Mouse (Mus musculus) liver, embryonic 13.5 days (tissue): ENCODE measurements around the gene Slc23a2. TPM values are rescaled to one million over a fixed set of nuclear protein-coding genes. Genes with fewer than 3 reads are reported as not detected.

ENCODE experiments used
- ATAC-seq: fragments of 200-750 bp; cut with Nextera tagmentation; 2 replicates; pipeline ENCODE4 v1.8.0; 2017; ENCODE audit warnings: low read depth, mild to moderate bottlenecking, moderate number of reproducible peaks, moderate library complexity
- DNase-seq: peaks from one replicate; pipeline ENCODE4 v3.0.0; 2022
- H3K27ac ChIP-seq: fragments of 300-500 bp; sonication (generic); 2 replicates; pipeline ENCODE4 v1.5.1; 2015; ENCODE audit warnings: moderate library complexity, mild to moderate bottlenecking, inconsistent platforms
- H3K27me3 ChIP-seq: fragments of 300-500 bp; sonication (generic); 2 replicates; pipeline ENCODE4 v1.6.1; 2015; ENCODE audit warnings: mild to moderate bottlenecking, inconsistent platforms
- H3K36me3 ChIP-seq: fragments of 300-500 bp; sonication (generic); 2 replicates; pipeline ENCODE4 v1.6.1; 2015; ENCODE audit warnings: mild to moderate bottlenecking, inconsistent platforms
- H3K4me1 ChIP-seq: fragments of 300-500 bp; sonication (generic); replicated peaks from 2 replicates; pipeline ENCODE4 v1.6.1; 2015; ENCODE audit warnings: inconsistent platforms
- H3K4me2 ChIP-seq: fragments of 300-500 bp; sonication (generic); 2 replicates; pipeline ENCODE4 v1.6.1; 2015; ENCODE audit warnings: inconsistent platforms, mild to moderate bottlenecking, moderate library complexity
- H3K4me3 ChIP-seq: fragments of 300-500 bp; sonication (generic); replicated peaks from 2 replicates; pipeline ENCODE4 v1.5.1; 2015; ENCODE audit warnings: mild to moderate bottlenecking, inconsistent platforms
- H3K9ac ChIP-seq: fragments of 300-500 bp; sonication (generic); 2 replicates; pipeline ENCODE4 v1.6.1; 2015; ENCODE audit warnings: mild to moderate bottlenecking, inconsistent platforms
- H3K9me3 ChIP-seq: fragments of 300-500 bp; sonication (generic); replicated peaks from 2 replicates; pipeline ENCODE4 v1.6.1; 2016; ENCODE audit warnings: inconsistent platforms
- WGBS: fragments of 180-500 bp; shearing (Covaris S2); methylation state at CpG from one replicate; pipeline ENCODE4 v1.1.7; 2015; ENCODE audit not compliant: insufficient replicate concordance; 5-methylcytosine and 5-hydroxymethylcytosine counted together
- polyA plus RNA-seq: library from polyadenylated mRNA; unstranded; fragments of >200 nt; fragmentation: Nextera tagmentation; extraction: Ambion mirVana; gene quantifications from 2 replicates; pipeline ENCODE4 v1.2.1, GENCODE M21; 2015

The Slc23a2 gene
- polyA plus RNA-seq, 1 experiment from 2014 or later: 2.8 TPM

GRCm38 (mm10) chr2:132017611-132018010 lies 127.3 kb downstream of the Slc23a2 start:
- DNase-seq: no peak
- Histone ChIP-seq H3K9ac (no peak overlapping the region), H3K4me3 (no peak overlapping the region), H3K27me3 (no peaks in the 10 kb centered on the region), H3K27ac (no peak overlapping the region), H3K36me3 (no peaks in the 10 kb centered on the region), H3K9me3 (no peaks in the 10 kb centered on the region), H3K4me1 (peaks cover 28% of the 10 kb centered on the region), H3K4me2 (no peak overlapping the region)
- no peak for ATAC-seq
- WGBS: 20% methylated on average over 7 of the region's 7 CpGs

DNA sequence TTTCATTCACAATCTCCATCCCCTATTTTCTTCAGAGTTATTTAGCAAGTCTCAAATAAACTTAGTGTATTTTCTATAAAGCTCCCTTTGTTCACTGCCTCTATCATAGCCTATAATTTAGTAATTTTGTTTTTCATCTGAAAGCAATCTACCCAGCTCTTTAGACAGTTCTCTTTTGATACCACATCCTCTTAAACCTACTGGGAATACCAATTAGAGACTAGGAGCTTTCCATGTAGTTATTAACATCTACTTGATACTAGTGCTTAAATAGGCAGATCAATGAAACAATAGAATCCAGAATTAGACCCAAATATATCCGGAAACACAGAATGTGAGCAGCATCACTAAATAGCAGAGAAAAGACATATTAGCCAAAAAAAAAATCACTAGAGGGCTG lies 128.9 kb downstream of the Slc23a2 start:
- no peaks in the 10 kb centered on the region for H3K9me3 ChIP-seq
- H3K4me3 ChIP-seq: no peak overlapping the region
- no peaks in the 10 kb centered on the region for H3K27me3 ChIP-seq
- no peak overlapping the region for H3K9ac ChIP-seq
- peaks cover 20% of the 10 kb centered on the region for H3K4me1 ChIP-seq
- H3K4me2 ChIP-seq: no peak overlapping the region
- no peaks in the 10 kb centered on the region for H3K36me3 ChIP-seq
- WGBS: 83% methylated on average over 1 of the region's 1 CpGs
- DNase-seq (no peak), ATAC-seq (no peak)
- H3K27ac ChIP-seq: no peak overlapping the region

- no peaks in the 10 kb centered on the region for H3K36me3 ChIP-seq
- ATAC-seq: no peak
- H3K4me3 ChIP-seq: no peak overlapping the region
- H3K4me2 ChIP-seq: no peak overlapping the region
- H3K9ac ChIP-seq: no peak overlapping the region
- H3K9me3 ChIP-seq: no peaks in the 10 kb centered on the region
- H3K27me3 ChIP-seq: no peaks in the 10 kb centered on the region
- WGBS: 62% methylated on average over 4 of the region's 4 CpGs
- H3K27ac ChIP-seq: no peak overlapping the region
- peaks cover 10% of the 10 kb centered on the region for H3K4me1 ChIP-seq
- no peak for DNase-seq
These were observed 131.8 kb downstream of the Slc23a2 start for GRCm38 (mm10) chr2:132013152-132013551.

DNA sequence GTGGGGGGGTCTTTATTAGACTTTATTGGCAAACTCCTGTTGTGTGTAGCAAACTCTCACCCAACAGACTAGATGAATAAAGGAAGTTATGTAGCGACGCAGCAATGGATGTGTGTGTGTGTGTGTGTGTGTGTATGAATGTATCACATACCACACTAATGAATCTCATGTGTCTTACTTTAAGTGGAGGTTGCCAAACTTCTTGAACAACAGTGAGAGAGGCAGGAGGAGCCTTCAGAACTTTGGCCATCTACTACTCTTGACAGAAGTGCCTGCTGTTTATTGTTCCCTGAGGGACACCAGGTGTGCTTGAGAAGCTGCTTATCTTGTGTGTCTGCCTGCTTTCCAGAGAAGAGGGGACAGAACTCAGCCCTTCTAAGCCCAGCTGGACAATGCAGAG lies 134.1 kb downstream of the Slc23a2 start:
- no peak overlapping the region for H3K4me3 ChIP-seq
- H3K9me3 ChIP-seq: no peaks in the 10 kb centered on the region
- DNase-seq (no peak), ATAC-seq (no peak)
- no peaks in the 10 kb centered on the region for H3K27me3 ChIP-seq
- no peaks in the 10 kb centered on the region for H3K4me1 ChIP-seq
- no peak overlapping the region for H3K27ac ChIP-seq
- H3K36me3 ChIP-seq: no peaks in the 10 kb centered on the region
- WGBS: 83% methylated on average over 2 of the region's 2 CpGs
- H3K4me2 ChIP-seq: no peak overlapping the region
- H3K9ac ChIP-seq: no peak overlapping the region

DNA sequence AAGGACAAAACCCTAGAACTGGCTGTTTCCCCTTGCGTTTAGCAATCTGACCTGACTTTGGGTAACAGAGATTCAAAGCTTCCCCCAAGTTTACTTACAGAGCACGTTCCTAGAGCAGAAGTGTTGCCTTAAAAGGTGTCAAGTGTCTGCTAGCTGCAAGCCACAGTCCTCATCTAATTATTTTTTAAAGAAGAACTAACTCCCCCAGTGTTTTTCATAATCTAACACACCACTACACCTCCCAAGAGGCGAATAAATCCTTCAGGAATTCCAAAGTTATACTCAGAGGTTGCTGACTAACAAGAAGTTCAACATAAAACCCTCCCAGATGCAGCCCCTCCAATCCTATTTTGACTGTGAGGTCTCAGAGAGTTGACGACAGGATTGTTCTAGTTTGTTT lies 136.7 kb downstream of the Slc23a2 start:
- 42% methylated on average over 4 of the region's 4 CpGs for WGBS

GRCm38 (mm10) chr2:132007475-132007819 lies 137.5 kb downstream of the Slc23a2 start:
- no peak overlapping the region for H3K4me3 ChIP-seq
- DNase-seq (no peak), ATAC-seq (no peak)
- H3K27me3 ChIP-seq: no peaks in the 10 kb centered on the region
- H3K4me2 ChIP-seq: no peak overlapping the region
- H3K9me3 ChIP-seq: no peaks in the 10 kb centered on the region
- no peaks in the 10 kb centered on the region for H3K4me1 ChIP-seq
- no peak overlapping the region for H3K9ac ChIP-seq
- no peaks in the 10 kb centered on the region for H3K36me3 ChIP-seq
- H3K27ac ChIP-seq: no peak overlapping the region
- 45% methylated on average over 6 of the region's 6 CpGs for WGBS

More for the DNA sequence above, 136.7 kb downstream of the Slc23a2 start:
- H3K27me3 ChIP-seq: no peaks in the 10 kb centered on the region
- H3K4me3 ChIP-seq: no peak overlapping the region
- H3K27ac ChIP-seq: no peak overlapping the region
- ATAC-seq: no peak
- H3K36me3 ChIP-seq: no peaks in the 10 kb centered on the region
- H3K4me2 ChIP-seq: no peak overlapping the region
- no peaks in the 10 kb centered on the region for H3K4me1 ChIP-seq
- no peak overlapping the region for H3K9ac ChIP-seq
- DNase-seq: no peak
- H3K9me3 ChIP-seq: no peaks in the 10 kb centered on the region

DNA sequence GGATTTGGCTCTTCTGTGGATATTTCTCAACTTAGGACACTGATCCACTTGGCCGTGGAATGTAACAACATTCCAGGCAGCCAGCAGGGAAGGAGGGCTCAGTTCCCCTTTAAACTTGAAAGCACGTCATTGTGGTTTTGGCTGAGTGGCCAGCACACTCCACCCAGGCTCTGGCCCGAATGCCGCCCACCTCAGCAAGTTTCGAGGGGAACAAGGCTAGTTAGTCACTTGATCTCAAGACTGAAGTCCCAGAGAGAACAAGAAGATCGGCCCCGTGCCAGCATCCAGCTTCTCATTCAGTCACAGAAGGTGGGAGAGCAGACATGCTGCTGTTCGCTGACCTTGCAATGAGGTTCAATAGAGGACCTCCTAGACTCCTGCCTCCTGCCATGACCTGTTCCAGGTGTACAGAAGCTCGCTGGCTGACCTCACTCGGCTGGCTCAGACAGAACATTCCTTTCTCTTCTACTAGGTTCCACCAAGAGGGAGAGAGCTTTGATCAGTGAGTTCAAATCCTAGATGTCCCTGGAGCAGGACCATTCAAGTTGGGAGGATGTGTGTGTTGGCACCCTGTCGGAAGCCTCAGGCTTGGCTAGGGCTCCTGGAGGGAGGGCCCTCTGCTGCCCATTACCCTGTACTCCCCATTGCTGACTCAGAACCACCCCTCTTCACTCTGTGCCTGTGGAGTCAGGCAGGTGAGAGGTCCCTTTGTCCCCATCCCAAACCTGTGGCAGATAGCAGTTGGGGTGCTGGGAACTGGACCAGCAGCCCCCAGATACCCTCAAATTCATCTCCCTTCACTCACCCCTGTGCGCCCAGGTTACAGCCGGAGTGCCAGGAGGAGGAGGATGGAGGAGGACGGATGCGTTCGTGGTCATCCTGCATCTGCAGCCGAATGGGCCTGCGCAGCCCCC lies 138.1 kb downstream of the Slc23a2 start:
- Histone ChIP-seq H3K4me3 (no peak overlapping the region), H3K27ac (no peak overlapping the region), H3K27me3 (no peaks in the 10 kb centered on the region), H3K36me3 (no peaks in the 10 kb centered on the region), H3K4me1 (no peaks in the 10 kb centered on the region), H3K4me2 (no peak overlapping the region), H3K9me3 (no peaks in the 10 kb centered on the region), H3K9ac (no peak overlapping the region)
- ATAC-seq (no peak), DNase-seq (no peak)
- 67% methylated on average over 17 of the region's 18 CpGs for WGBS

DNA sequence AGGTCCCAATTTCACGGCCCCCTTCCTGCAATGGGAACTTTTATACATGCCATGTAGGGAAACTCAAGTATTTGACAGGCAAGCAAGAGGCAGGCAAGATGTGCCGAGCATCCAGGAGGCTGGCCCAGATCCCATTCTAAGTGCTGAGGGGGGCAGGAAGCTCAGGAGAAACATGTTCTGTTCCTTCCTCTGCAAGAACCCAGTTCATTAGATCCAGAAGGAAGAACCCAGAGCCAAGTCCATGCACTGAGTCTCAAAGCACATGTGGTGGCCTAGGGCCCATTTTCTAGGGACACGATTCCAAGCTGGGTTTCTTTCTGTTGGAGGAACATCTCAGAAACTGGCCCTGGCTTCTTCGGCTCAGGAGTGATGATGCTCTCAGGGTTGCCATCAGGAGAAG lies 139.5 kb downstream of the Slc23a2 start:
- H3K36me3 ChIP-seq: no peaks in the 10 kb centered on the region
- H3K4me2 ChIP-seq: no peak overlapping the region
- H3K9ac ChIP-seq: no peak overlapping the region
- no peak overlapping the region for H3K27ac ChIP-seq
- DNase-seq (no peak), ATAC-seq (no peak)
- 70% methylated on average over 4 of the region's 4 CpGs for WGBS
- H3K4me1 ChIP-seq: no peaks in the 10 kb centered on the region
- no peaks in the 10 kb centered on the region for H3K27me3 ChIP-seq
- H3K4me3 ChIP-seq: no peak overlapping the region
- no peaks in the 10 kb centered on the region for H3K9me3 ChIP-seq

DNA sequence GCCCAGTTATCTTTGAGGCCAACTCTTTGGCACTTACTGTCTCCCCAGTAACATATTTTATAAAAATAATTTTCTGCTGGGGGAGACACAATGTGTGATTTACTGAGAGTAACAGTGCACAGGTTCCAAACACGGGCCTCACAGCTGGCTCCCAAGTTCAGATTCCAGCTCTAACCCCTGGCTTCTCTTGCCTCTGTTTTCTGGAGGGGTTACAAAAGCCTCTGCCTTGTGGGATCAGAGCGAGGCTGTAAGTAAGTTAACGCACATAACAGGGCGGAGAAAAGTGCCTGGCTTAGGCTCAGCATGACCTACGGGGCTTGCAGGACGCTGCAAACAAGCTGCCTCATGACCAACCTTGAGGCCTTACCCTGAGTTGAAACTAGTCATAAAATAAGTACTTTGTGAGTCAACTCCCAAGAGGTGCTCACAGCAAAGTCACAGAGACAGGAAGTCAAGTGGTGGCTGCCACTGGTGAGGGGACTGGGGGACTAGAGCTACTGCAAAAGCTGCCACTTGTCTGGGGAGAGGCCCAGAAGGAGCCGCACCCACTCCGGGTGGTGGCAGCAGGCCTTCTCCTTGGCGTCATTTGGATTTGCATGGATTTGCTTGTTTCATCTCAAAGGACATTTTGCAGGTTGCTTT lies 140.3 kb downstream of the Slc23a2 start:
- Histone ChIP-seq H3K9ac (no peak overlapping the region), H3K4me3 (no peak overlapping the region), H3K36me3 (no peaks in the 10 kb centered on the region), H3K4me2 (no peak overlapping the region), H3K27ac (no peak overlapping the region), H3K4me1 (no peaks in the 10 kb centered on the region), H3K9me3 (no peaks in the 10 kb centered on the region), H3K27me3 (no peaks in the 10 kb centered on the region)
- DNase-seq (no peak), ATAC-seq (no peak)
- WGBS: 71% methylated on average over 9 of the region's 9 CpGs

DNA sequence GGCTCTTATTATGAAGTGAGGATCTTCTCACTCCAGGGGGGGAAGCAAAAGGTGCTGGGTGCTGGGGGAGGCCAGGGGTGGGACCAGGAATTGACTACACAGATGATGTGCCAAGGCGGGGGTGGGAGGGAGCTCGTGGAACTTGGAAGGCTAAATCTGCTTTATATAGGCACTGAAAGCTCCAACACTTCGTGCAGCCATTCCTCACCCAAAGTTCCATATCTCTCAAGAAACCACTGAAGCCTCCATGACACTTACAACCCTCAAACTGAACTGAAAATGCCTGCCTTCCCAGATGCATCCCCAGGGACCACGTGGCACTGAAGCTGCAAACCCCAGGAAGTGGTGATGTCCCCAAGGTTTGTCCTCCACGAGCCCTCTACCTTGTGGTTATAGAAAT lies 141.0 kb downstream of the Slc23a2 start:
- Histone ChIP-seq H3K4me2 (no peak overlapping the region), H3K4me3 (no peak overlapping the region), H3K27me3 (no peaks in the 10 kb centered on the region), H3K4me1 (no peaks in the 10 kb centered on the region), H3K9me3 (no peaks in the 10 kb centered on the region), H3K9ac (no peak overlapping the region), H3K36me3 (no peaks in the 10 kb centered on the region), H3K27ac (no peak overlapping the region)
- WGBS: 47% methylated on average over 5 of the region's 5 CpGs
- DNase-seq (no peak), ATAC-seq (no peak)
